Mouse (Mus musculus) central nervous system, embryonic 18 days (tissue): Measurements from ENCODE around the gene Ebf3. TPM values are rescaled to one million over a fixed set of nuclear protein-coding genes. Genes with fewer than 3 reads are reported as not detected.

ENCODE experiments used
- polyA plus RNA-seq: library from polyadenylated mRNA; depleted of rRNA; stranded (reverse); fragments of >200 nt; gene quantifications from 2 replicates; pipeline ENCODE4 v1.2.3, GENCODE M21; 2012; rRNA removed

Ebf3 gene
- polyA plus RNA-seq = 15.2 and 25.2 TPM in 2 replicates

GRCm38 (mm10) chr7:137313904-137314691, at the start of gene Ebf3:
TSS of gene Ebf3 (minus strand) at chr7:137314445.

Other genes with a start within 250 kb of the Ebf3 start
- 8.9 and 10.8 TPM in 2 replicates for gene 9430038I01Rik, start 96.3 kb upstream of the Ebf3 start, polyA plus RNA-seq
- gene Glrx3, start 123.2 kb upstream of the Ebf3 start, polyA plus RNA-seq = 182 and 191 TPM in 2 replicates